In genomic region chr7:135848170-135848569, GRCm38 (mm10) we compare ENCODE assay signal across 15 mouse cellular contexts.
DNase-seq lines count a peak whose midpoint lies in the region; ATAC-seq and TF ChIP-seq lines count a peak whose summit lies in the region.
"Had no signal": no experiment of that assay in that cellular context is flagged by ENCODE, and none has a peak within 500 bp of the region (broad histone marks: within the 10 kb centered on the region; RNA-seq: fewer than 3 reads in every experiment).

No protein-coding gene starts in this region.

- TF ChIP-seq POLR2A in kidney, adult 2 months (IDR thresholded peaks at IDR 0.05; ENCODE audit: low read depth, low read length) = no peak

- TF ChIP-seq CTCF in kidney, adult 2 months (conservative IDR thresholded peaks at IDR 0.05; ENCODE audit: insufficient read depth, insufficient read length, low read depth, low read length) = no peak

- no peak for ATAC-seq in embryonic facial prominence, embryonic 15.5 days (ENCODE audit: insufficient number of reproducible peaks, low FRiP score, low TSS enrichment, low read depth)
- no peak for ATAC-seq in limb, embryonic 15.5 days (ENCODE audit: insufficient number of reproducible peaks, low FRiP score, low TSS enrichment, low read depth)
- ATAC-seq: forebrain, embryonic 14.5 days; hindbrain, embryonic 16.5 days; liver, embryonic 12.5 days had no signal

- H3K9ac ChIP-seq in embryonic facial prominence, embryonic 15.5 days = no peak overlapping the region
- 0 out of 2 replicates have a peak overlapping the region, but pooled peaks have one; percentile 7 for H3K9ac ChIP-seq in limb, embryonic 15.5 days
- H3K9ac ChIP-seq: heart, embryonic 15.5 days; liver, embryonic 12.5 days had no signal

- WGBS in kidney, adult 2 months = 52% methylated on average over 4 of the region's 4 CpGs
- WGBS in embryonic facial prominence, embryonic 10.5 days = 57% methylated on average over 4 of the region's 4 CpGs
- 23% methylated on average over 4 of the region's 4 CpGs for WGBS in embryonic facial prominence, embryonic 15.5 days
- WGBS in limb, embryonic 15.5 days = 18% methylated on average over 4 of the region's 4 CpGs

- H3K4me3 ChIP-seq in kidney, adult 2 months (ENCODE audit: insufficient read depth, low read depth, low read length) = no peak overlapping the region
- H3K4me3 ChIP-seq in embryonic facial prominence, embryonic 10.5 days = no peak overlapping the region
- no peak overlapping the region for H3K4me3 ChIP-seq in embryonic facial prominence, embryonic 15.5 days (replicated peaks)
- no peak overlapping the region for H3K4me3 ChIP-seq in limb, embryonic 15.5 days
- H3K4me3 ChIP-seq: heart, embryonic 15.5 days; liver, embryonic 12.5 days had no signal

- no peaks in the 10 kb centered on the region for H3K36me3 ChIP-seq in kidney, adult 2 months (ENCODE audit: control insufficient read depth, insufficient read depth, low read length)
- no peaks in the 10 kb centered on the region for H3K36me3 ChIP-seq in embryonic facial prominence, embryonic 10.5 days (replicated peaks)
- no peaks in the 10 kb centered on the region for H3K36me3 ChIP-seq in embryonic facial prominence, embryonic 15.5 days
- H3K36me3 ChIP-seq in limb, embryonic 15.5 days = no peaks in the 10 kb centered on the region
- H3K36me3 ChIP-seq: heart, embryonic 15.5 days; liver, embryonic 12.5 days had no signal

- no peak overlapping the region for H3K27ac ChIP-seq in kidney, adult 2 months (ENCODE audit: insufficient read depth, low read depth, low read length)
- H3K27ac ChIP-seq in embryonic facial prominence, embryonic 10.5 days (replicated peaks) = 0 out of 2 replicates have a peak overlapping the region, but pooled peaks have one; percentile 6
- 0 out of 2 replicates have a peak overlapping the region, but pooled peaks have one; percentile 11 for H3K27ac ChIP-seq in embryonic facial prominence, embryonic 15.5 days (replicated peaks)
- peak overlapping the region; percentile 57 for H3K27ac ChIP-seq in limb, embryonic 15.5 days
- H3K27ac ChIP-seq: heart, embryonic 15.5 days; liver, embryonic 12.5 days had no signal

- no peak overlapping the region for H3K4me2 ChIP-seq in embryonic facial prominence, embryonic 15.5 days (replicated peaks)
- H3K4me2 ChIP-seq in limb, embryonic 15.5 days = no peak overlapping the region
- H3K4me2 ChIP-seq: heart, embryonic 15.5 days; liver, embryonic 12.5 days had no signal

- peak; percentile 17 for DNase-seq in kidney, adult 2 months
- no peak for DNase-seq in kidney, adult 18-20 months
- no peak for DNase-seq in embryonic facial prominence, embryonic 10.5 days (ENCODE audit: low spot score)
- no peak for DNase-seq in left cerebral cortex, adult 9 months (ENCODE audit: low spot score in 2 of 2)
- no peak for DNase-seq in layer of hippocampus, adult 18-20 months (ENCODE audit: low spot score in 2 of 2)
- DNase-seq: cerebellum, adult 11-12 months; gastrocnemius, postnatal 25 days; lung, postnatal 4 days; thymus, postnatal 36 days had no signal

- H3K4me1 ChIP-seq in kidney, adult 2 months (ENCODE audit: control insufficient read depth, insufficient read depth, low read length) = no peaks in the 10 kb centered on the region
- H3K4me1 ChIP-seq in embryonic facial prominence, embryonic 10.5 days = peaks cover 33% of the 10 kb centered on the region
- H3K4me1 ChIP-seq in embryonic facial prominence, embryonic 15.5 days = peaks cover 26% of the 10 kb centered on the region
- H3K4me1 ChIP-seq in limb, embryonic 15.5 days = peaks cover 46% of the 10 kb centered on the region
- H3K4me1 ChIP-seq: heart, embryonic 15.5 days; liver, embryonic 12.5 days had no signal

- H3K9me3 ChIP-seq in embryonic facial prominence, embryonic 10.5 days = no peaks in the 10 kb centered on the region
- H3K9me3 ChIP-seq in embryonic facial prominence, embryonic 15.5 days (replicated peaks) = no peaks in the 10 kb centered on the region
- H3K9me3 ChIP-seq in limb, embryonic 15.5 days = no peaks in the 10 kb centered on the region
- H3K9me3 ChIP-seq: heart, embryonic 15.5 days; liver, embryonic 12.5 days had no signal

- no peaks in the 10 kb centered on the region for H3K27me3 ChIP-seq in kidney, adult 2 months (replicated peaks; ENCODE audit: control insufficient read depth, insufficient read depth, low read length)
- H3K27me3 ChIP-seq in embryonic facial prominence, embryonic 10.5 days (replicated peaks; ENCODE audit: low read depth, poor library complexity, severe bottlenecking) = peaks cover 55% of the 10 kb centered on the region
- H3K27me3 ChIP-seq in embryonic facial prominence, embryonic 15.5 days = peaks cover 10% of the 10 kb centered on the region
- H3K27me3 ChIP-seq in limb, embryonic 15.5 days = peaks cover 25% of the 10 kb centered on the region
